Mouse (Mus musculus) olfactory bulb, adult 2 months (tissue): ENCODE data around the gene Foxc2.

Experiments
- CTCF ChIP-seq: fragments of 200-500 bp; IDR thresholded peaks from 2 replicates; pipeline ENCODE4 v1.5.1; 2012; ENCODE audit warnings: low read depth, mild to moderate bottlenecking, low read length, moderate library complexity; ENCODE audit not compliant: insufficient read depth
- POLR2A ChIP-seq: fragments of 200-500 bp; IDR thresholded peaks from 2 replicates; pipeline ENCODE4 v1.6.1; 2012; ENCODE audit warnings: mild to moderate bottlenecking, low read depth, low read length, moderate library complexity; ENCODE audit not compliant: insufficient read depth

DNA sequence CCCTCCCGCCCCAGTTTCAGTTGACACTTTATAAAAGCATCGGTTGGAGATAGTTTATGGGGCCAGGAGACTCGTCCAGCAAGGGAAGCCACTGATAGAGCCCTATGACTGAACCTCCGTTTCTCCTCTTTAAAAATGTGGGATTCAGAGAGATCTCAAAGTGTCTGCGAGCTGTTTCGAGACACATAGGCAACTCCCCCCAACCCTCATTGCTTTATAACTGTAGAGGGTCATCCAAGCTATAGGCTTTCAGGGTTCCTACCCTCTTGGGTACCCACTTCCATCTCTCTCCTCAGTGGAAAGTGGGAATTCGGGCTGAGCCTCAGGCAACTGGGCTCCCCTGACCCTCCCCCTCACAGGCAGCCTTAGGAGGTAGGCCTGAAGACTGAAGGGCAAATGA is 34.6 kb upstream of the Foxc2 start:
- TF ChIP-seq CTCF (no peak), POLR2A (no peak)
